Comparison of ENCODE assay signal across 8 mouse cellular contexts in genomic region chr16:33820269-33821178, GRCm38 (mm10). TPM values are rescaled to one million over a fixed set of nuclear protein-coding genes. Genes with fewer than 3 reads are reported as not detected.
DNase-seq lines count a peak whose midpoint lies in the region; TF ChIP-seq lines count a peak whose summit lies in the region.

No protein-coding gene starts in this region.

- TF ChIP-seq CTCF in lung, adult 2 months (IDR thresholded peaks at IDR 0.05; ENCODE audit: insufficient read depth, low read length) = peak; percentile 64

- 17% methylated on average over 17 of the region's 17 CpGs for WGBS in lung, adult 2 months

- H3K4me3 ChIP-seq in lung, adult 2 months (replicated peaks; ENCODE audit: extremely low read depth, low read depth, low read length) = no peak overlapping the region

- H3K4me1 ChIP-seq in lung, adult 2 months (ENCODE audit: control insufficient read depth, insufficient read depth, low read length) = no peaks in the 10 kb centered on the region

- DNase-seq in CD4-positive, CD25-positive, alpha-beta regulatory T cell, adult 2 months (ENCODE audit: low read depth, low spot score) = peak; percentile 89
- peak; percentile 91 for DNase-seq in adrenal gland, postnatal 14 days
- DNase-seq in embryo, embryonic 11.5 days (ENCODE audit: low read depth, low spot score) = peak; percentile 84
- peak; percentile 85 to 97 for DNase-seq in heart, adult 18-20 months
- peak; percentile 86 to 95 for DNase-seq in kidney, postnatal 36 days
- DNase-seq in lung, adult 2 months = peak; percentile 84
- peak; percentile 78 for DNase-seq in ovary, postnatal 36 days (ENCODE audit: low spot score)
- DNase-seq in thymus, postnatal 10 days (ENCODE audit: low spot score in 2 of 2) = peak; percentile 66 to 89

- no peak for TF ChIP-seq POLR2A in lung, adult 2 months (IDR thresholded peaks at IDR 0.05; ENCODE audit: borderline replicate concordance, extremely low read depth, low read depth, low read length)

RNA-seq across cellular contexts. Expression of gene Itgb5, which starts 8.9 kb away (rescaled TPM):
- 103 and 118 TPM in 2 replicates for total RNA-seq in adrenal gland, postnatal 14 days (2021)
- total RNA-seq in heart, adult 18-20 months (2021) = 10 to 100 TPM; 91.3 to 97.2 TPM
- polyA plus RNA-seq in lung, adult 2 months (2012; rRNA removed) = 114 and 144 TPM in 2 replicates

RNA-seq across cellular contexts. Expression of gene Muc13, which starts 26.7 kb away (rescaled TPM):
- 0.22 TPM in 1 of 2 replicates, not detected in the other for total RNA-seq in adrenal gland, postnatal 14 days (2021)
- not detected for total RNA-seq in heart, adult 18-20 months (2021)
- 0.25 and 5.1 TPM in 2 replicates for polyA plus RNA-seq in lung, adult 2 months (2012; rRNA removed)
